Mouse (Mus musculus) stomach, embryonic 16.5 days (tissue): Measurements from ENCODE around the gene Rps2. TPM values are rescaled to one million over a fixed set of nuclear protein-coding genes. Genes with fewer than 3 reads are reported as not detected.

Experiments used
- ATAC-seq: fragments of 200-750 bp; cut with Nextera tagmentation; 2 replicates; pipeline ENCODE4 v1.8.0; 2017; ENCODE audit warnings: moderate number of reproducible peaks, moderate TSS enrichment; ENCODE audit not compliant: insufficient read depth, low FRiP score
- H3K27ac ChIP-seq: fragments of 300-500 bp; sonication (generic); 2 replicates; pipeline ENCODE4 v1.5.1; 2014; ENCODE audit warnings: low read length
- H3K27me3 ChIP-seq: fragments of 300-500 bp; sonication (generic); 2 replicates; pipeline ENCODE4 v1.6.1; 2014; ENCODE audit warnings: low read length, control low read depth, mixed read lengths; ENCODE audit not compliant: control insufficient read depth, insufficient read depth
- H3K36me3 ChIP-seq: fragments of 300-500 bp; sonication (generic); 2 replicates; pipeline ENCODE4 v1.6.1; 2014; ENCODE audit warnings: low read length; ENCODE audit not compliant: control insufficient read depth, insufficient read depth
- H3K4me1 ChIP-seq: fragments of 300-500 bp; sonication (generic); 2 replicates; pipeline ENCODE4 v1.6.1; 2014; ENCODE audit warnings: low read length, control low read depth, mixed read lengths; ENCODE audit not compliant: control insufficient read depth, insufficient read depth
- H3K4me2 ChIP-seq: fragments of 300-500 bp; sonication (generic); 2 replicates; pipeline ENCODE4 v1.6.1; 2014; ENCODE audit warnings: low read depth, low read length, mixed read lengths
- H3K4me3 ChIP-seq: fragments of 300-500 bp; sonication (generic); replicated peaks from 2 replicates; pipeline ENCODE4 v1.5.1; 2014; ENCODE audit warnings: mild to moderate bottlenecking, low read length
- H3K9ac ChIP-seq: fragments of 300-500 bp; sonication (generic); 2 replicates; pipeline ENCODE4 v1.6.1; 2014; ENCODE audit warnings: low read length
- H3K9me3 ChIP-seq: fragments of 300-500 bp; sonication (generic); replicated peaks from 2 replicates; pipeline ENCODE4 v1.6.1; 2016; ENCODE audit warnings: low read length, control low read depth; ENCODE audit not compliant: control insufficient read depth
- WGBS: fragments of 180-500 bp; shearing (Covaris S2); extraction: QIAGEN DNeasy Blood & Tissue Kit; methylation state at CpG from one replicate; pipeline ENCODE4 v1.1.7; 2014; 5-methylcytosine and 5-hydroxymethylcytosine counted together
- polyA plus RNA-seq: library from polyadenylated mRNA; unstranded; fragments of >200 nt; fragmentation: Nextera tagmentation; extraction: Ambion mirVana; gene quantifications from 2 replicates; pipeline ENCODE4 v1.2.1, GENCODE M21; 2015

Rps2 gene
- polyA plus RNA-seq, 1 experiment from 2014 or later = 1,212 TPM

GRCm38 (mm10) chr17:24697985-24698384, 19.9 kb upstream of the Rps2 start:
- Histone ChIP-seq H3K4me3 (no peak overlapping the region), H3K4me2 (0 out of 2 replicates have a peak overlapping the region, but pooled peaks have one; percentile 15), H3K27ac (peak overlapping the region; percentile 64), H3K9ac (peak overlapping the region; percentile 35), H3K27me3 (no peaks in the 10 kb centered on the region), H3K4me1 (peaks cover 24% of the 10 kb centered on the region), H3K9me3 (no peaks in the 10 kb centered on the region), H3K36me3 (peaks cover 13% of the 10 kb centered on the region)
- ATAC-seq = no peak
- 27% methylated on average over 5 of the region's 5 CpGs for WGBS

- Histone ChIP-seq H3K27ac (peak overlapping the region; percentile 64; the same call in 1 of the 2 replicates), H3K4me3 (no peak overlapping the region), H3K36me3 (peaks cover 15% of the 10 kb centered on the region), H3K4me2 (0 out of 2 replicates have a peak overlapping the region, but pooled peaks have one; percentile 15), H3K27me3 (no peaks in the 10 kb centered on the region), H3K9ac (no peak overlapping the region; the same call in 1 of the 2 replicates), H3K9me3 (no peaks in the 10 kb centered on the region), H3K4me1 (peaks cover 24% of the 10 kb centered on the region)
- WGBS = 66% methylated on average over 9 of the region's 9 CpGs
- no peak for ATAC-seq
These were observed 19.2 kb upstream of the Rps2 start for GRCm38 (mm10) chr17:24698715-24699114.

- Histone ChIP-seq H3K27me3 (no peaks in the 10 kb centered on the region), H3K4me3 (no peak overlapping the region), H3K27ac (no peak overlapping the region), H3K9ac (peak overlapping the region; percentile 1; the same call in 1 of the 2 replicates), H3K4me2 (no peak overlapping the region), H3K4me1 (peaks cover 24% of the 10 kb centered on the region), H3K9me3 (no peaks in the 10 kb centered on the region), H3K36me3 (peaks cover 21% of the 10 kb centered on the region)
- ATAC-seq = no peak
- 75% methylated on average over 2 of the region's 2 CpGs for WGBS
These were observed 18.4 kb upstream of the Rps2 start for GRCm38 (mm10) chr17:24699473-24699872.

GRCm38 (mm10) chr17:24701251-24701650, 16.7 kb upstream of the Rps2 start:
- peaks cover 22% of the 10 kb centered on the region for H3K4me1 ChIP-seq
- 93% methylated on average over 9 of the region's 9 CpGs for WGBS
- no peaks in the 10 kb centered on the region for H3K27me3 ChIP-seq
- ATAC-seq = no peak
- H3K4me3 ChIP-seq = no peak overlapping the region
- peaks cover 23% of the 10 kb centered on the region for H3K36me3 ChIP-seq
- H3K9ac ChIP-seq = no peak overlapping the region
- no peak overlapping the region for H3K27ac ChIP-seq
- no peak overlapping the region for H3K4me2 ChIP-seq
- no peaks in the 10 kb centered on the region for H3K9me3 ChIP-seq

- Histone ChIP-seq H3K4me2 (no peak overlapping the region), H3K4me3 (no peak overlapping the region), H3K27me3 (no peaks in the 10 kb centered on the region), H3K4me1 (peaks cover 16% of the 10 kb centered on the region; the same call in 1 of the 2 replicates), H3K9me3 (no peaks in the 10 kb centered on the region), H3K9ac (no peak overlapping the region), H3K27ac (no peak overlapping the region), H3K36me3 (peaks cover 23% of the 10 kb centered on the region)
- 95% methylated on average over 3 of the region's 3 CpGs for WGBS
- ATAC-seq = no peak
These were observed 12.1 kb upstream of the Rps2 start for GRCm38 (mm10) chr17:24705821-24706220.

GRCm38 (mm10) chr17:24706982-24707800, 10.7 kb upstream of the Rps2 start, which contains the start of gene Tbl3:
Gene Tbl3, minus strand, starts transcription at chr17:24707660.
- Histone ChIP-seq H3K4me1 (peaks cover 16% of the 10 kb centered on the region; the same call in 1 of the 2 replicates), H3K4me3 (peak within 1 kb of the TSS; percentile 78), H3K36me3 (peaks cover 18% of the 10 kb centered on the region; the same call in 1 of the 2 replicates), H3K27ac (peak within 1 kb of the TSS; percentile 78), H3K9ac (peak within 1 kb of the TSS; percentile 81), H3K9me3 (no peaks in the 10 kb centered on the region), H3K4me2 (peak within 1 kb of the TSS; percentile 56), H3K27me3 (no peaks in the 10 kb centered on the region)
- peak; percentile 87 for ATAC-seq
- 3% methylated on average over 32 of the region's 32 CpGs for WGBS

- Histone ChIP-seq H3K27ac (peak overlapping the region; percentile 78; the same call in 1 of the 2 replicates), H3K9me3 (no peaks in the 10 kb centered on the region), H3K4me1 (peaks cover 16% of the 10 kb centered on the region; the same call in 1 of the 2 replicates), H3K27me3 (no peaks in the 10 kb centered on the region), H3K36me3 (peaks cover 11% of the 10 kb centered on the region; the same call in 1 of the 2 replicates), H3K9ac (peak overlapping the region; percentile 81), H3K4me3 (peak overlapping the region; percentile 78), H3K4me2 (peak overlapping the region; percentile 56)
- ATAC-seq = peak; percentile 11; the same call in 1 of the 2 replicates
- WGBS = 4% methylated on average over 24 of the region's 24 CpGs
These were observed 10.0 kb upstream of the Rps2 start for GRCm38 (mm10) chr17:24707801-24708425.

- no peak overlapping the region for H3K27ac ChIP-seq
- H3K4me1 ChIP-seq = peaks cover 16% of the 10 kb centered on the region; the same call in 1 of the 2 replicates
- no peaks in the 10 kb centered on the region for H3K9me3 ChIP-seq
- 0 out of 2 replicates have a peak overlapping the region, but pooled peaks have one; percentile 78 for H3K4me3 ChIP-seq
- peaks cover 9% of the 10 kb centered on the region; the same call in 1 of the 2 replicates for H3K36me3 ChIP-seq
- ATAC-seq = no peak
- no peaks in the 10 kb centered on the region for H3K27me3 ChIP-seq
- H3K9ac ChIP-seq = no peak overlapping the region
- WGBS = 27% methylated on average over 2 of the region's 2 CpGs
- H3K4me2 ChIP-seq = no peak overlapping the region
These were observed 9.3 kb upstream of the Rps2 start for GRCm38 (mm10) chr17:24708646-24709045.

- no peaks in the 10 kb centered on the region for H3K9me3 ChIP-seq
- H3K9ac ChIP-seq = no peak overlapping the region
- no peaks in the 10 kb centered on the region for H3K27me3 ChIP-seq
- no peak overlapping the region for H3K4me2 ChIP-seq
- no peak overlapping the region for H3K27ac ChIP-seq
- no peaks in the 10 kb centered on the region for H3K4me1 ChIP-seq
- ATAC-seq = no peak
- H3K4me3 ChIP-seq = no peak overlapping the region
- H3K36me3 ChIP-seq = 0 out of 2 replicates have a peak, but pooled peaks cover 3% of the 10 kb centered on the region
- WGBS = 75% methylated on average over 6 of the region's 6 CpGs
These were observed 2.4 kb upstream of the Rps2 start for GRCm38 (mm10) chr17:24715556-24715955.
